Mouse (Mus musculus): ENCODE data around the gene Helq.

- no peak for TF ChIP-seq CTCF (IDR thresholded peaks at IDR 0.05; ENCODE audit: low read depth)
- no peak for TF ChIP-seq EP300 (optimal IDR thresholded peaks at IDR 0.05)
Measured at GRCm38 (mm10) chr5:100716762-100717161, 81.6 kb downstream of the Helq start.

Data from stomach, postnatal 0 days (tissue).